Mouse (Mus musculus): Measurements from ENCODE around the gene Nexmif.
A peak's percentile ranks its signal among the peaks of the same experiment; 100 is the strongest.
"Not testable (repeated sequence)": the region's sequence is repeated elsewhere in the genome, so short reads cannot be mapped to it uniquely, and the experiment has no call there.

Gene Nexmif

GRCm38 (mm10) chrX:104200736-104201591 lies at the start of gene Nexmif:
TSS of gene Nexmif (minus strand) at chrX:104201185.
- DNase-seq = peak; percentile 51

- DNase-seq = no peak
These were observed 7.7 kb upstream of the Nexmif start for GRCm38 (mm10) chrX:104208701-104209100.

- DNase-seq = no peak
These were observed 681 bp upstream of the Nexmif start for GRCm38 (mm10) chrX:104201592-104202139.

GRCm38 (mm10) chrX:104200388-104200735 lies 623 bp downstream of the Nexmif start:
- DNase-seq = peak; percentile 39

DNA sequence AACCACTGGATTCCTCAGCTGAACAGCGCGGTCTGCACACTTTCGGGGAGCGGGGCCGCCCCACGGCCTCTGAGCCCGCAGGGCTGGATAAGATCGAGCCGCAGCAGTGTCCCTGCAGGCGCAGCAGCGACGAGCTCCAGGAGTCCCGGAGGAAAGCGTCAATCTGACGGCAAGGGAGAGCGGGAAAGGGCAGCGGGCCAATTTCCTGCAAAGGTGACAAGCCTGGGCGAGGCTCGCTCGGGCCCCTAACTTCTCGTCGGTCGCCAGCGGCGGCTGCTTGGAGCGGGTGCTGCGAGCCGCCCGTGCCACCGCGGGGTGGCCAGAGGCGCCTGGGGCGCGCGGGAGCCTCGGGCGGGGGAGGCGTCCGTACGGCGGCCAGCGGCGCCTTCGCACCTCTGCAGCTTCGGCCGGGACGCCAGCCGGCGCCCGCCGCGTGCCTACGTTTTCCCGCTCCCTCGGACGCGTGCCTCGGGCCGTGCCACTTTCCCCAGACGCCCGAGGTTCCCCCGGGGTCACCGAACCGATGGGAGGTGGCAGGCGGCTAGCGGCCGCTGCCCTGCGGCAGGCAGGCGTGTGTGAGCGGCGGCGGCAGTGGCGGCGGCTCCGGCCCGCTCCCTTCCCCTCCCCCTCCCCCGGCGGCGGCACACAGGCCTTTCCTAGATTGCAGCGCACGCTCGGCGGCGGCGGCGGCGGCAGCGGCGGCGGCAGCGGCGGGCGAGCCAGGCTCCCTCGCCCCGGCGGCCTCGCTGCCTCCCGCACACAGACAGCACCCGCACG lies 1.2 kb downstream of the Nexmif start:
- DNase-seq = peak; percentile 12

- DNase-seq = no peak
These were observed 1.9 kb downstream of the Nexmif start for GRCm38 (mm10) chrX:104199070-104199469.

- DNase-seq = no peak
These were observed 4.4 kb downstream of the Nexmif start for GRCm38 (mm10) chrX:104196561-104196960.

DNA sequence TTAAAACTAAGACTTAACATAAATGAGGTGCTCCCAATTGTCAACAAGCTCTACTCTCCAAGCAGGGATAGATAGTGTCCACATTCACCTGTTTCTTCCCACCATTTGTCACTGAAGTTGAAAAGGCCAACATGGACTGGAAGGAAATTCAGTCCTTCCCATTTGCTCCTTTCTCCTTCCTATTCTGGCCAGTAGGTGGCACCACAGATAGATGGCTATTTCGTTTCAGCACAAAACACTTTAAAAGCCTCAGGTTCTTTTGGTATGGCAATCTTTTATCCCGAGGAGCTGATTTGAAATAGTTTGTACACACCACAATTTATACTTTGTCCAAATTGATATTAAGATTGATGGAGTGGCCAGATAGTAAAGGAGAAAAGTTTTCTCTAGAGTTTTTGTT lies 21.7 kb downstream of the Nexmif start:
- DNase-seq = peak; percentile 20

- DNase-seq = no peak
These were observed 50.9 kb downstream of the Nexmif start for GRCm38 (mm10) chrX:104150072-104150471.

DNA sequence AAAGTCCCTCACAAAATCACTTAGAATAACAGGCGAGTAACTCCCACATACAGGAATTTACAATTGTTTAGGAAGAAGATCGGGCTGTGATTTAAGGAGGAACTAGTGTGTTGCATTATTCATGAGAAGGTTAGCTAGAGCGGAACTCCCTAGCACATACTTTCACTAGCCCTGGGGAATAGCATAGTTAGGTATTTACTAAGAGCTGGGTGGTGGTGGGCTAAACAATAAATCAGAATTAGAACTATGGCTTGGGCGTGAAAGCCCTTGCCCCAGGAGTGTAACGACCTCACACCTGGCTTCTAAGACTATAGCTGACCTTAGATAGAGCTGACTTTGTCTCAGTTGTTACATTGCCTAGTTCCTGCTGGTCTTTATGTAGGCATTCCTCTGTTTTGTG lies 85.7 kb downstream of the Nexmif start:
- DNase-seq = not testable (repeated sequence)

DNA sequence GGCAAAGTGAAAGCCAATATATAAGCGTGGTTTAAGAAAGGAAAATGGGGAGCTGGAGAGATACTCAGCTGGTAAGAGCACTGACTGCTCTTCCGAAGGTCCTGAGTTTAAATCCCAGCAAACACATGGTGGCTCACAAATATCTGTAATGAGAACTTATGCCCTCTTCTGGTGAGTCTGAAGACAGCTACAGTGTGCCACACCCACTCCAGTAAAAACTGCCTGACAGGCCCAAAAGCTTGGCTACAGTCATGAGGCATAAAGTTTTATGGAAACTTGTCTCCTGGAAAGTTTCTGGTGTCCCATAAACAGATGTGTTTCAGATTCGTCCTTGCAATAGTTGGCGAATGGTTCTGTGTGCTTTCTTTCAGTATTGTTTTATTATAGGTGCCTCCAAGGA lies 86.4 kb downstream of the Nexmif start:
- DNase-seq = no peak

- DNase-seq = no peak
These were observed 146.1 kb downstream of the Nexmif start for GRCm38 (mm10) chrX:104054848-104055247.

DNA sequence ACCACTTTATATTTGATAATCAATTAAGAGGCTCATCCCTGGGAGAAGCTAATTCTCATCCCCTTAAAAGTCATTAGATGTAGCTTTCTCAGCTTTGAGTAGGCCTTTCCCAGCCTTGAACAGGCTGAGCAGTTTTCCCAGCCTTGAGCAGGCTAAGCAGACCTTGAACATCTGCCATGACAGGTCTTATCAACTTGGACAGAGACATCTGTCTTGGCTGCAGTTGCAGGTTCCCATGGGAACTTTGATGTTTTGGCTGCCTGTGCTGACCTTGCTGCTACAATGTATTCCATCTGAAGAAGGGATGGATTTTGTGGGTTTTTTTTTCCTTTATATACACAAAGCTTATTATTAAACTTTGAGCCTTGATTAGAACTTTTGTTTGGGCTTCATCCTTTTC lies 160.7 kb downstream of the Nexmif start:
- DNase-seq = no peak

DNA sequence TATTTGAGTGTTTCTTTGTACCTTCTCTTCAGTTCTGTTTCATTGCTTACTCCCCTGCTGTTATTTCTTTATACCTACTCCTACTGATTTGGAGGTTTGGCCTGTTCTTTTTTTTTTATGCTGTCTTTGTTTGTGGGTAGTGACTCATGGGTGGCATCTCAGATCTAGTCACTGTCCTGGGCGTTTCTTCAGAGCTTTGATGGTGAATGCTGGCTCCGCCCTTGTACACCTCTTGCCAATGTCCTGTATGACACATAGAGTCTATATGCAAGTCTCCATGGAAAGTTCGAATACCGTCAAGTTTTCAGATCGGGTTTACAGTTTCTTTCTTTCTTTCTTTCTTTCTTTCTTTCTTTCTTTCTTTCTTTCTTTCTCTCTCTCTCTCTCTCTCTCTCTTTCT lies 167.1 kb downstream of the Nexmif start:
- no peak for DNase-seq

- peak; percentile 1 for DNase-seq
These were observed 168.2 kb downstream of the Nexmif start for GRCm38 (mm10) chrX:104032756-104033155.
